Mouse (Mus musculus) forebrain, embryonic 13.5 days (tissue): ENCODE data around the gene Samd8. TPM values are rescaled to one million over a fixed set of nuclear protein-coding genes. Genes with fewer than 3 reads are reported as not detected.

Experiments
- ATAC-seq: fragments of 200-750 bp; cut with Nextera tagmentation; 2 replicates; pipeline ENCODE4 v1.8.0; 2017
- H3K27ac ChIP-seq: fragments of 300-500 bp; sonication (generic); 2 replicates; pipeline ENCODE4 v1.5.1; 2015; ENCODE audit warnings: inconsistent platforms, mild to moderate bottlenecking, moderate library complexity
- H3K27me3 ChIP-seq: fragments of 300-500 bp; sonication (generic); 2 replicates; pipeline ENCODE4 v1.6.1; 2015; ENCODE audit warnings: mild to moderate bottlenecking, inconsistent platforms
- H3K36me3 ChIP-seq: fragments of 300-500 bp; sonication (generic); 2 replicates; pipeline ENCODE4 v1.6.1; 2015; ENCODE audit warnings: mild to moderate bottlenecking, inconsistent platforms; ENCODE audit not compliant: poor library complexity, severe bottlenecking
- H3K4me1 ChIP-seq: fragments of 300-500 bp; sonication (generic); 2 replicates; pipeline ENCODE4 v1.6.1; 2015; ENCODE audit warnings: inconsistent platforms
- H3K4me2 ChIP-seq: fragments of 300-500 bp; sonication (generic); 2 replicates; pipeline ENCODE4 v1.6.1; 2015; ENCODE audit warnings: inconsistent platforms, mild to moderate bottlenecking, moderate library complexity
- H3K4me3 ChIP-seq: fragments of 300-500 bp; sonication (generic); 2 replicates; pipeline ENCODE4 v1.5.1; 2015; ENCODE audit warnings: mild to moderate bottlenecking, inconsistent platforms
- H3K9ac ChIP-seq: fragments of 300-500 bp; sonication (generic); 2 replicates; pipeline ENCODE4 v1.6.1; 2015; ENCODE audit warnings: mild to moderate bottlenecking, inconsistent platforms
- H3K9me3 ChIP-seq: fragments of 300-500 bp; sonication (generic); replicated peaks from 2 replicates; pipeline ENCODE4 v1.6.1; 2016; ENCODE audit warnings: inconsistent platforms
- WGBS: fragments of 180-500 bp; shearing (Covaris S2); methylation state at CpG from one replicate; pipeline ENCODE4 v1.1.7; 2015; 5-methylcytosine and 5-hydroxymethylcytosine counted together
- polyA plus RNA-seq: library from polyadenylated mRNA; unstranded; fragments of >200 nt; fragmentation: Nextera tagmentation; extraction: Ambion mirVana; gene quantifications from 2 replicates; pipeline ENCODE4 v1.2.1, GENCODE M21; 2015

The Samd8 gene
- polyA plus RNA-seq, 1 experiment from 2014 or later, result 17.8 TPM

GRCm38 (mm10) chr14:21776201-21776600, 25.9 kb downstream of the Samd8 start:
- Histone ChIP-seq H3K27me3 (no peaks in the 10 kb centered on the region), H3K27ac (no peak overlapping the region), H3K4me2 (no peak overlapping the region), H3K9ac (no peak overlapping the region), H3K4me1 (no peaks in the 10 kb centered on the region), H3K36me3 (peaks cover 38% of the 10 kb centered on the region), H3K9me3 (no peaks in the 10 kb centered on the region), H3K4me3 (no peak overlapping the region)
- ATAC-seq, result no peak
- 95% methylated on average over 4 of the region's 4 CpGs for WGBS

- no peak overlapping the region for H3K27ac ChIP-seq
- no peak overlapping the region for H3K4me3 ChIP-seq
- H3K4me2 ChIP-seq, result no peak overlapping the region
- no peaks in the 10 kb centered on the region for H3K27me3 ChIP-seq
- no peak for ATAC-seq
- peaks cover 6% of the 10 kb centered on the region for H3K4me1 ChIP-seq
- peaks cover 39% of the 10 kb centered on the region for H3K36me3 ChIP-seq
- WGBS, result 54% methylated on average over 4 of the region's 4 CpGs
- no peak overlapping the region for H3K9ac ChIP-seq
- no peaks in the 10 kb centered on the region for H3K9me3 ChIP-seq
These were observed 36.2 kb downstream of the Samd8 start for GRCm38 (mm10) chr14:21786500-21786899.

- no peak for ATAC-seq
- no peaks in the 10 kb centered on the region for H3K9me3 ChIP-seq
- no peak overlapping the region for H3K4me3 ChIP-seq
- H3K27me3 ChIP-seq, result no peaks in the 10 kb centered on the region
- no peak overlapping the region for H3K9ac ChIP-seq
- peaks cover 6% of the 10 kb centered on the region for H3K4me1 ChIP-seq
- H3K36me3 ChIP-seq, result peaks cover 46% of the 10 kb centered on the region
- H3K27ac ChIP-seq, result no peak overlapping the region
- H3K4me2 ChIP-seq, result no peak overlapping the region
- WGBS, result 82% methylated on average over 3 of the region's 3 CpGs
These were observed 37.0 kb downstream of the Samd8 start for GRCm38 (mm10) chr14:21787374-21787773.

GRCm38 (mm10) chr14:21788121-21788520, 37.8 kb downstream of the Samd8 start:
- H3K4me1 ChIP-seq, result peaks cover 6% of the 10 kb centered on the region
- no peaks in the 10 kb centered on the region for H3K9me3 ChIP-seq
- H3K27ac ChIP-seq, result no peak overlapping the region
- H3K4me2 ChIP-seq, result no peak overlapping the region
- no peaks in the 10 kb centered on the region for H3K27me3 ChIP-seq
- H3K9ac ChIP-seq, result no peak overlapping the region
- WGBS, result 89% methylated on average over 5 of the region's 5 CpGs
- no peak overlapping the region for H3K4me3 ChIP-seq
- ATAC-seq, result no peak
- peaks cover 54% of the 10 kb centered on the region for H3K36me3 ChIP-seq

- H3K27ac ChIP-seq, result no peak overlapping the region
- ATAC-seq, result no peak
- 93% methylated on average over 9 of the region's 9 CpGs for WGBS
These were observed 40.4 kb downstream of the Samd8 start for GRCm38 (mm10) chr14:21790585-21791251.

GRCm38 (mm10) chr14:21791722-21792121, 41.4 kb downstream of the Samd8 start:
- H3K9me3 ChIP-seq, result no peaks in the 10 kb centered on the region
- H3K27ac ChIP-seq, result no peak overlapping the region
- peaks cover 41% of the 10 kb centered on the region for H3K36me3 ChIP-seq
- no peak overlapping the region for H3K9ac ChIP-seq
- H3K4me1 ChIP-seq, result peaks cover 8% of the 10 kb centered on the region
- no peaks in the 10 kb centered on the region for H3K27me3 ChIP-seq
- H3K4me3 ChIP-seq, result no peak overlapping the region
- H3K4me2 ChIP-seq, result no peak overlapping the region
- WGBS, result 94% methylated on average over 4 of the region's 4 CpGs
- no peak for ATAC-seq

More at GRCm38 (mm10) chr14:21790585-21791251, 40.4 kb downstream of the Samd8 start:
- Histone ChIP-seq H3K4me3 (no peak overlapping the region), H3K9ac (no peak overlapping the region), H3K36me3 (peaks cover 46% of the 10 kb centered on the region), H3K9me3 (no peaks in the 10 kb centered on the region), H3K4me2 (no peak overlapping the region), H3K27me3 (no peaks in the 10 kb centered on the region), H3K4me1 (peaks cover 13% of the 10 kb centered on the region)

GRCm38 (mm10) chr14:21792250-21792649, 41.9 kb downstream of the Samd8 start:
- 97% methylated on average over 6 of the region's 6 CpGs for WGBS

GRCm38 (mm10) chr14:21800641-21801040, 50.3 kb downstream of the Samd8 start:
- WGBS, result 95% methylated on average over 4 of the region's 4 CpGs
- no peak for ATAC-seq
- Histone ChIP-seq H3K4me1 (no peaks in the 10 kb centered on the region), H3K27ac (no peak overlapping the region), H3K4me2 (no peak overlapping the region), H3K9me3 (no peaks in the 10 kb centered on the region), H3K27me3 (no peaks in the 10 kb centered on the region), H3K9ac (no peak overlapping the region), H3K4me3 (no peak overlapping the region), H3K36me3 (peaks cover 9% of the 10 kb centered on the region; the same call in 1 of the 2 replicates)

More at GRCm38 (mm10) chr14:21792250-21792649, 41.9 kb downstream of the Samd8 start:
- H3K4me1 ChIP-seq, result 0 out of 2 replicates have a peak, but pooled peaks cover 7% of the 10 kb centered on the region
- no peak for ATAC-seq
- no peak overlapping the region for H3K9ac ChIP-seq
- no peak overlapping the region for H3K4me3 ChIP-seq
- H3K9me3 ChIP-seq, result no peaks in the 10 kb centered on the region
- no peak overlapping the region for H3K4me2 ChIP-seq
- no peaks in the 10 kb centered on the region for H3K27me3 ChIP-seq
- peaks cover 41% of the 10 kb centered on the region for H3K36me3 ChIP-seq
- H3K27ac ChIP-seq, result no peak overlapping the region

GRCm38 (mm10) chr14:21801624-21802023, 51.3 kb downstream of the Samd8 start:
- 82% methylated on average over 7 of the region's 7 CpGs for WGBS
- Histone ChIP-seq H3K36me3 (peaks cover 9% of the 10 kb centered on the region; the same call in 1 of the 2 replicates), H3K4me1 (no peaks in the 10 kb centered on the region), H3K9me3 (no peaks in the 10 kb centered on the region), H3K4me3 (no peak overlapping the region), H3K4me2 (no peak overlapping the region), H3K9ac (no peak overlapping the region), H3K27me3 (no peaks in the 10 kb centered on the region), H3K27ac (no peak overlapping the region)
- ATAC-seq, result no peak

- Histone ChIP-seq H3K4me3 (no peak overlapping the region), H3K27me3 (no peaks in the 10 kb centered on the region), H3K27ac (no peak overlapping the region), H3K9me3 (no peaks in the 10 kb centered on the region), H3K9ac (no peak overlapping the region), H3K36me3 (peaks cover 9% of the 10 kb centered on the region; the same call in 1 of the 2 replicates), H3K4me2 (no peak overlapping the region), H3K4me1 (no peaks in the 10 kb centered on the region)
- WGBS, result 94% methylated on average over 6 of the region's 6 CpGs
- ATAC-seq, result no peak
These were observed 52.3 kb downstream of the Samd8 start for GRCm38 (mm10) chr14:21802543-21803206.

- no peaks in the 10 kb centered on the region for H3K36me3 ChIP-seq
- H3K9ac ChIP-seq, result no peak overlapping the region
- no peak for ATAC-seq
- no peak overlapping the region for H3K4me3 ChIP-seq
- 92% methylated on average over 2 of the region's 2 CpGs for WGBS
- no peaks in the 10 kb centered on the region for H3K9me3 ChIP-seq
- H3K4me2 ChIP-seq, result no peak overlapping the region
- no peaks in the 10 kb centered on the region for H3K4me1 ChIP-seq
- no peak overlapping the region for H3K27ac ChIP-seq
- H3K27me3 ChIP-seq, result no peaks in the 10 kb centered on the region
These were observed 55.9 kb downstream of the Samd8 start for GRCm38 (mm10) chr14:21806203-21806602.

- Histone ChIP-seq H3K36me3 (no peaks in the 10 kb centered on the region), H3K9me3 (no peaks in the 10 kb centered on the region), H3K4me1 (no peaks in the 10 kb centered on the region), H3K27me3 (no peaks in the 10 kb centered on the region), H3K4me2 (no peak overlapping the region), H3K27ac (no peak overlapping the region), H3K4me3 (no peak overlapping the region), H3K9ac (no peak overlapping the region)
- no peak for ATAC-seq
- WGBS, result 86% methylated on average over 3 of the region's 3 CpGs
These were observed 56.4 kb downstream of the Samd8 start for GRCm38 (mm10) chr14:21806631-21807160.
